Mouse (Mus musculus) ovary, postnatal 10 days (tissue): Measurements from ENCODE around the gene Clec4e.
"Not testable (repeated sequence)": the region's sequence is repeated elsewhere in the genome, so short reads cannot be mapped to it uniquely, and the experiment has no call there.

Experiments used
- DNase-seq: peaks from one replicate; pipeline ENCODE4 v3.0.0; 2022; ENCODE audit warnings: low spot score

Gene Clec4e

GRCm38 (mm10) chr6:123289753-123290152 is at the start of gene Clec4e:
TSS of gene Clec4e (minus strand) at chr6:123289870.
- no peak for DNase-seq

GRCm38 (mm10) chr6:123332503-123332902 is 42.8 kb upstream of the Clec4e start:
- no peak for DNase-seq

DNA sequence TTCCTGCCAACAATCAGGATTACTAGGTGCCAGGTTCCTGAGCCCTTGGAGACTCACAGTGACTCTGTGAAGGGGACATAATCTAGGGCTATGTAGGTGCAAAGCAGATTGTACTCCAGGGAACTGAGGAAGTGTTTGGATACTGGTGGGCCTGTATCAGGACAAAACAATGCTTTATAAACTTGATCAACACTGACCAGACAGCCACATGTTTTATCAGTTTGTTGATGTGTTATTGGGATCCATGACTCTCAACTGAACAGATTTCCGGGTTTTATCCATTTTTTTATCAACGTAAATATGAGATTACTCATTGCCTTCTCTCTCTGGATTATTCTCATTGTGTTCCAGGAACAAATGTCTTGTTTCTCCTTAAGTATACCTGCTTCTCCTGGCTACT is 18.4 kb upstream of the Clec4e start, which contains the start of gene Vmn2r19:
Gene Vmn2r19 (plus strand): TSS at position 301 of the 400 bp plus-strand sequence.
- DNase-seq: no peak

DNA sequence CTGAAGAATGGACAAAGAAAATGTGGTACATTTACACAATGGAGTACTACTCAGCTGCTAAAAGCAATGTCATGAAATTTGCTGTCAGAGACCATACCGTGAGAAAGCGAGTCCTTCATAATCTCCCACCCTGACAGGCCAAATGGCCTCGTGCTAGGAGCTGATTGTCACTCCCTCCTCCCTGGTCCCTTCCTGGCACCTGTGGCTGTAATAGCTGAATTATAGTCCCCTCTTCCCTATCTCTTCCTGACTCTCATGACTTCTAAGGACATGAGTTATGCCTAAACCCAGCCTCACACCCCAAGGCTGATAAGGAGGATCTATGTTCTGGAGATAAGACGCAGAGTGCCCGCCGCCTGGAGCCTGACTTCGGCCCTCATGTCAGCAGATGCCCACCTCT is 16.6 kb upstream of the Clec4e start:
- not testable (repeated sequence) for DNase-seq

GRCm38 (mm10) chr6:123296687-123297086 is 7.0 kb upstream of the Clec4e start:
- no peak for DNase-seq

- DNase-seq: not testable (repeated sequence)
Observed at GRCm38 (mm10) chr6:123293509-123293908, 3.8 kb upstream of the Clec4e start.

- no peak for DNase-seq
Observed at GRCm38 (mm10) chr6:123292751-123293400, 3.2 kb upstream of the Clec4e start.

- no peak for DNase-seq
Observed at GRCm38 (mm10) chr6:123288931-123289330, 739 bp downstream of the Clec4e start.

GRCm38 (mm10) chr6:123286311-123286710 is 3.4 kb downstream of the Clec4e start:
- no peak for DNase-seq

GRCm38 (mm10) chr6:123279443-123279842 is 10.2 kb downstream of the Clec4e start:
- no peak for DNase-seq

DNA sequence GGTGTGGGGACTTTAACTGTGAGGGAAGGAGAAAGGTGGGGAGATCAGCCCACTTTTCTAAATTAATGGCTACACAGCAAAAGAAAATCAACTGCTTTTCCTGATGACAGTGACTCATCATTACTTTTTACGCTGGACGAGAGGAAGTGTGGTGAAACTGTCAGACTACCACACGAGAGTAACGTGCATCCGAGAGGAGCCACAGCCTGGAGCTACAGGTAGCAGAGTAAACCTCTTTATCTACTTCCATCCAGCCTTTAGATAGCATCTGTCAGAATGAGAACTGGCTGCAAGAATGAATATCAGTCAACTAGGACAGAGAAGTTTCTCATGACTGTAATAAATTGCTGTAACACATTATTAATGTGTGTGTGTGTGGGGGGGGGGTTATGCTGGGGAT is 22.7 kb downstream of the Clec4e start:
- DNase-seq: no peak

DNA sequence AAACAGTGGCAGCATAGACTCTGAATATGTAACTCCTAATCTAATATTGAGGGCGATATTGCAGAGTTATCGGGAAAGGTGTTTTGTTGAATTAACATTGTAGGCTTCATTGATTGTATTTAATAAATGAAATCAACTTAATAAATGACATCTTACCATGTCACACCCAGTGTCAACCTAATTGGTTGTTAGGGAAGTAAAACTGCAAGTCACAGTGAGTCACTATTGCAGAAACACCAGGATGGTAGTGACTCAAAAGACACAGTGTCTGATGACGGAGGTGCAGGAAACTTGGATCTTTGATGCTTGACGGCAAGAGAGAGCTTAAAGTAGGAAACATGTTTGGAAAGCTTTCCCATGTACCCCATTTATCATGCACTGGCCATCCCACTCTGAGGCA is 23.9 kb downstream of the Clec4e start:
- DNase-seq: no peak

GRCm38 (mm10) chr6:123264194-123264593 is 25.5 kb downstream of the Clec4e start:
- no peak for DNase-seq

GRCm38 (mm10) chr6:123261555-123262161 is 28.0 kb downstream of the Clec4e start, which contains the start of gene Clec4d:
TSS of gene Clec4d (plus strand) at chr6:123262111.
- no peak for DNase-seq

GRCm38 (mm10) chr6:123260868-123261267 is 28.8 kb downstream of the Clec4e start:
- no peak for DNase-seq

DNA sequence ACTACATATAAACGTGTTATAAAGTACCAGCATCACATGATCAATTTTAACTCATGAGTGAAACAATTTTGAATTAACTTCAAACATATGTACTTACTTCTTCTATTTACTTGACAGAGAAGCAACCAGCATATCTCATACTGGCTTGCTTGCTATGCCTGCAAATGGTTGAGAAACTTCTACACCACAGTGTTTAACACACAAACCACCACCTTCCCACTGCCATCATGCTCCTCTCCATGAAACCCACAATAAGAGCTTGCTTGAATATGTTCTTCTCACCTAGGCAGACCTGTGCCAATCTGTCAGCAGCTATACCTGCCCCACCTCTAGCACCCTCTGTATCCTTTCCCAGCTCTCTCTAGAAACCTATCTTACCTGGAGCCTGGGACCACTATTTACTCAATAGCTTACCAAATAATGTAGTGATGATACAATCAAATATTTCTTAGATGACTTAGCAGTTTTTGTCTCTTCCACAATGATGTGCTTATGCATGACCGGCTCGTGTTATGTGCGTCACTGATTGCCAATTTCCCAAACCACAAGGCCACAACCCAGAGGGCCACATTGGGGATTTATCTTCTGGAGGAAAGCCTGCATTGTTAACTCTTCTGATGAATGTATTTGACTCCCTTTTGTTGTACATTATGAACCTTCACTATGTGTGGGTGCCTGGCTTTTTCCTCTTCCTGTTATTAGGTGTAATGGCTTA is 29.6 kb downstream of the Clec4e start:
- no peak for DNase-seq

DNA sequence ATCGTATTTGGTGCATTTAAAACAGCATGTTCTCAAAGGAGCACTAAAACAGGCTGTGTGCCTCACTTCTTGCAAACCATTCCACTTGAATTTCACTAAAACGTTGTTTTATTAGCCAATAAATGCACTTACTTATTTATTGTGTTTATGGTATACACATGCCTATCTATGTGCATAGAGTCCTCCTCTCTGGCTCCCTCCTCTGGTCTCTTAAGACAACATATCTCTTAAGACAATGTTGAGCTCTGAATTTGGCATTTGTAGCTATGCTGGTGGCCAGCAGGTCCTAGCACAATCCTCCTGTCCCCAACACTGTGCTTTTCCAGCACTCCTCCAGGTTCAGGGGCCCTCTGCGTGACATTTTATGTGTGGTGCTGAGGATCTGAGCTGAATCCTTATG is 30.7 kb downstream of the Clec4e start:
- no peak for DNase-seq

DNA sequence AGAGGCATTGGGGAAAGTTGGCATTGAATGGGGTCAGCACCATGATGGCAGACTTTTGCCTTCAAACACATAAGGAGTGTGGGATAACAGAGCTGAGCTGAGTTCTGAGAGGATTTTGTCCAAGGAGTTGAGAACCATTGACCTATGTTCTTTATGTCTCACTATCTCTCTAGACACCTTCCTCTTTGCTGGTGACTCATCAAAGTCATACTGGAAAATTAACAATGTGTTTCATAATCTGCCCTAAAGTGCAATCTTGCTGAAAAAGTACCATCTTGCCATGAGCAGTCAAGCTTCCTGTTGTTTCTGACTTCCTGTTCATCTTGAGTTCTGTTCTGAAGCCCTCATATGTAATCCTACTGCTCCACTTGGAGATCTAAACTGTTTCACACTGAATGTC is 36.9 kb downstream of the Clec4e start:
- DNase-seq: no peak

- not testable (repeated sequence) for DNase-seq
Observed at GRCm38 (mm10) chr6:123248862-123249261, 40.8 kb downstream of the Clec4e start.

DNA sequence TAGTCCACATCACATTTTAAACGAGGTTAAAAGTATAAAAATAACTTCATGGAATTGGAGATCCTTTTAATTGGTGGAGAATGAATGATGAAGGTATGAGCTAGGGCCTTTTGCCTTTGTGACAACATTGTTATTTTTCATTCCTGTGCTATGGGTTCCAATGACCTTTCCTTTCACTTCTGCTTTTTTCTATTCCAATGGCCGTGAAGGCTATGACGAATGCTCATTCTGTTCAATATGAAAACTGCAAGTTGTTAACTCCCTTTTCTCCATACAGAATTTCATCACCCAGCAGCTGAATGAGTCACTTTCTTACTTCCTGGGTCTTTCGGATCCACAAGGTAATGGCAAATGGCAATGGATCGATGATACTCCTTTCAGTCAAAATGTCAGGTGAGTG is 45.5 kb downstream of the Clec4e start:
- DNase-seq: no peak

DNA sequence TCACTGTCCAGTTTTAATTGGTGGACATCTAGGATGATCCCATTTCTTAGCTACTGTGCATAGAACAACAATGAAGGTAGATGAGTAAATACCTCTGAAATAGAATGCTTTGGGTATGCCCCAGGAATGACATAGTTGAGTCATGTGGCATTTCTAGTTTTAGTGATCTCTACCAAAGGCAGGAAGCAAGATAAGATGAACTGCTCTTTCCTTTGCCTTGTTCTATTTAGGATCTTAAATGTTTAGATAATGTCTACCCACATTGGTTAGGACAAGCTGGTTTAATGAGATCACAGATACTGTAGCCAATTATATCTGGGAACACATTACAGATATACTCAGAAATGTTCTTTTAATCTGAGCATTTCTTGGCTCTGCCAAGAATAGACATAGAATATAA is 52.1 kb downstream of the Clec4e start:
- DNase-seq: no peak
